Mouse (Mus musculus) kidney, adult 2 months (tissue): ENCODE results near the gene Slc10a2. TPM values are rescaled to one million over a fixed set of nuclear protein-coding genes. Genes with fewer than 3 reads are reported as not detected.

Experiments
- DNase-seq: peaks from one replicate; pipeline ENCODE4 v3.0.0; 2021
- H3K27ac ChIP-seq: fragments of 200-500 bp; 2 replicates; pipeline ENCODE4 v1.5.1; 2012; ENCODE audit warnings: low read depth, low read length, control low read depth, inconsistent platforms; ENCODE audit not compliant: insufficient read depth
- H3K27me3 ChIP-seq: fragments of 200-500 bp; replicated peaks from 2 replicates; pipeline ENCODE4 v1.6.1; 2012; ENCODE audit warnings: mild to moderate bottlenecking, moderate library complexity, low read length, inconsistent platforms; ENCODE audit not compliant: control insufficient read depth, insufficient read depth
- H3K36me3 ChIP-seq: fragments of 200-500 bp; 2 replicates; pipeline ENCODE4 v1.6.1; 2012; ENCODE audit warnings: mild to moderate bottlenecking, moderate library complexity, low read length, inconsistent platforms; ENCODE audit not compliant: control insufficient read depth, insufficient read depth
- H3K4me1 ChIP-seq: fragments of 200-500 bp; 2 replicates; pipeline ENCODE4 v1.6.1; 2011; ENCODE audit warnings: low read length; ENCODE audit not compliant: control insufficient read depth, insufficient read depth
- H3K4me3 ChIP-seq: fragments of 200-500 bp; 2 replicates; pipeline ENCODE4 v1.5.1; 2011; ENCODE audit warnings: mild to moderate bottlenecking, low read depth, low read length, control low read depth; ENCODE audit not compliant: insufficient read depth
- CTCF ChIP-seq: fragments of 200-500 bp; conservative IDR thresholded peaks from 2 replicates; pipeline ENCODE4 v1.5.1; 2011; ENCODE audit warnings: low read depth, mild to moderate bottlenecking, control low read depth, low read length, moderate library complexity, mixed read lengths; ENCODE audit not compliant: insufficient read depth, insufficient read length
- POLR2A ChIP-seq: fragments of 200-500 bp; IDR thresholded peaks from one replicate; pipeline ENCODE4 v1.6.1; 2011; ENCODE audit warnings: low read depth, low read length, control low read depth
- WGBS: fragments of 180-500 bp; shearing (Covaris S2); methylation state at CpG from one replicate; pipeline ENCODE4 v1.1.7; 2018; 5-methylcytosine and 5-hydroxymethylcytosine counted together
- polyA plus RNA-seq: library from polyadenylated mRNA; depleted of rRNA; stranded (reverse); fragments of >200 nt; gene quantifications from 2 replicates; pipeline ENCODE4 v1.2.3, GENCODE M21; 2012

Slc10a2 gene
- polyA plus RNA-seq, 1 experiment: 16.5 TPM

- Histone ChIP-seq H3K27me3 (no peaks in the 10 kb centered on the region), H3K4me1 (no peaks in the 10 kb centered on the region), H3K27ac (no peak overlapping the region), H3K36me3 (no peaks in the 10 kb centered on the region), H3K4me3 (no peak overlapping the region)
- WGBS: 84% methylated on average over 4 of the region's 4 CpGs
- TF ChIP-seq CTCF (no peak), POLR2A (no peak)
- no peak for DNase-seq
These were observed 66.2 kb downstream of the Slc10a2 start for GRCm38 (mm10) chr8:5038811-5039561.
